Mouse (Mus musculus) olfactory bulb, adult 2 months (tissue): ENCODE data around the gene Tctn1.

Experiments used
- CTCF ChIP-seq: fragments of 200-500 bp; IDR thresholded peaks from 2 replicates; pipeline ENCODE4 v1.5.1; 2012; ENCODE audit warnings: low read depth, mild to moderate bottlenecking, low read length, moderate library complexity; ENCODE audit not compliant: insufficient read depth
- POLR2A ChIP-seq: fragments of 200-500 bp; IDR thresholded peaks from 2 replicates; pipeline ENCODE4 v1.6.1; 2012; ENCODE audit warnings: mild to moderate bottlenecking, low read depth, low read length, moderate library complexity; ENCODE audit not compliant: insufficient read depth

GRCm38 (mm10) chr5:122247934-122248333, 16.3 kb downstream of the Tctn1 start:
- TF ChIP-seq POLR2A, result no peak
- TF ChIP-seq CTCF, result no peak
